Mouse (Mus musculus): Measurements from ENCODE around the gene Pxylp1.

GRCm38 (mm10) chr9:96923577-96924316, 31.3 kb upstream of the Pxylp1 start:
- TF ChIP-seq CTCF (IDR thresholded peaks at IDR 0.05; ENCODE audit: extremely low read depth, insufficient read depth, insufficient read length, insufficient replicate concordance) (no peak), POLR2A (IDR thresholded peaks at IDR 0.05; ENCODE audit: low read depth, low read length) (no peak)

Measured in spleen, adult 2 months (tissue).